Mouse (Mus musculus) C2C12 (cell line): ENCODE measurements around the gene Ptpre.

Source experiments
- CEBPB ChIP-seq: IDR thresholded peaks from one replicate; pipeline ENCODE4 v1.6.1; 2011; ENCODE audit warnings: low read depth, mild to moderate bottlenecking, control low read depth, moderate library complexity
- CTCF ChIP-seq: IDR thresholded peaks from one replicate; pipeline ENCODE4 v1.5.1; 2011; ENCODE audit not compliant: control insufficient read depth, insufficient read depth, insufficient read length
- FOSL1 ChIP-seq: IDR thresholded peaks from one replicate; pipeline ENCODE4 v1.8.0; 2011; ENCODE audit warnings: mild to moderate bottlenecking, low read length; ENCODE audit not compliant: poor library complexity, insufficient read depth, severe bottlenecking
- MAX ChIP-seq: IDR thresholded peaks from one replicate; pipeline ENCODE4 v1.6.1; 2011; ENCODE audit warnings: mild to moderate bottlenecking, control low read depth
- MYOD1 ChIP-seq: IDR thresholded peaks from one replicate; pipeline ENCODE4 v1.6.1; 2011; ENCODE audit warnings: low read depth; ENCODE audit not compliant: control insufficient read depth, insufficient read length
- MYOG ChIP-seq: IDR thresholded peaks from one replicate; pipeline ENCODE4 v1.6.1; 2011; ENCODE audit not compliant: control insufficient read depth, insufficient read length; ENCODE audit errors: extremely low read depth
- USF1 ChIP-seq: IDR thresholded peaks from one replicate; pipeline ENCODE4 v1.6.1; 2011; ENCODE audit warnings: low read depth, mild to moderate bottlenecking, control low read depth, moderate library complexity

- TF ChIP-seq USF1 (no peak), CTCF (no peak), MYOD1 (no peak), MAX (no peak), CEBPB (no peak), MYOG (no peak), FOSL1 (no peak)
Measured at GRCm38 (mm10) chr7:135652781-135653180, 115.5 kb downstream of the Ptpre start.
